Mouse (Mus musculus) testis, postnatal 14 days (tissue): ENCODE results near the gene Asphd1.

Experiments
- DNase-seq: peaks from one replicate; pipeline ENCODE4 v3.0.0; 2021; ENCODE audit warnings: low spot score

The Asphd1 gene

GRCm38 (mm10) chr7:126896912-126897311 lies 52.5 kb downstream of the Asphd1 start:
- no peak for DNase-seq
